Mouse (Mus musculus) CD4-positive, CD25-positive, alpha-beta regulatory T cell, adult 4 months (primary cell): Measurements from ENCODE around the gene Uqcc3. TPM values are rescaled to one million over a fixed set of nuclear protein-coding genes. Genes with fewer than 3 reads are reported as not detected.
"Not testable (repeated sequence)": the region's sequence is repeated elsewhere in the genome, so short reads cannot be mapped to it uniquely, and the experiment has no call there.

ENCODE experiments used
- ATAC-seq: one replicate; pipeline ENCODE4 v1.8.0; 2017
- polyA plus RNA-seq, 2 experiments: library from polyadenylated mRNA; unstranded; fragments of 100-300 nt; shearing (Covaris generic); gene quantifications; one replicate each; pipeline ENCODE4 v1.2.1; 2017

Gene Uqcc3
- polyA plus RNA-seq, 2 experiments from 2014 or later, result 80.7 to 88.3 TPM

GRCm38 (mm10) chr19:8892829-8893766, 12.4 kb upstream of the Uqcc3 start, which contains the start of gene Ints5:
Ints5 (plus strand) TSS chr19:8893005.
- ATAC-seq, result peak; percentile 38

- ATAC-seq, result peak; percentile 95
Observed at GRCm38 (mm10) chr19:8888511-8889385, 8.0 kb upstream of the Uqcc3 start, which contains the start of the genes 1810009A15Rik and Gm49416. 1810009A15Rik (plus strand) TSS chr19:8888853. Gm49416 (plus strand) TSS chr19:8888926.

- ATAC-seq, result no peak
Observed at GRCm38 (mm10) chr19:8887585-8888463, 7.1 kb upstream of the Uqcc3 start.

- no peak for ATAC-seq
Observed at GRCm38 (mm10) chr19:8886916-8887584, 6.3 kb upstream of the Uqcc3 start.

- ATAC-seq, result no peak
Observed at GRCm38 (mm10) chr19:8883616-8884015, 2.9 kb upstream of the Uqcc3 start, which contains the start of the genes Lbhd1 and Gm49403. Lbhd1 (plus strand) TSS chr19:8883732. Gm49403 (plus strand) TSS chr19:8883930.

- peak; percentile 51 for ATAC-seq
Observed at GRCm38 (mm10) chr19:8881034-8881392, 290 bp upstream of the Uqcc3 start.

- ATAC-seq, result no peak
Observed at GRCm38 (mm10) chr19:8875031-8875430, 5.7 kb downstream of the Uqcc3 start.

GRCm38 (mm10) chr19:8872266-8872840, 8.4 kb downstream of the Uqcc3 start:
- ATAC-seq, result no peak

- ATAC-seq, result peak; percentile 94
Observed at GRCm38 (mm10) chr19:8871267-8872186, 9.2 kb downstream of the Uqcc3 start, which contains the start of gene Ubxn1. Ubxn1 (plus strand) TSS chr19:8871496.

- peak; percentile 14 for ATAC-seq
Observed at GRCm38 (mm10) chr19:8870838-8871237, 9.9 kb downstream of the Uqcc3 start.

GRCm38 (mm10) chr19:8870381-8870780, 10.3 kb downstream of the Uqcc3 start:
- not testable (repeated sequence) for ATAC-seq

- no peak for ATAC-seq
Observed at GRCm38 (mm10) chr19:8864265-8864664, 16.5 kb downstream of the Uqcc3 start.

- no peak for ATAC-seq
Observed at GRCm38 (mm10) chr19:8859018-8859417, 21.7 kb downstream of the Uqcc3 start.

GRCm38 (mm10) chr19:8857689-8858088, 23.0 kb downstream of the Uqcc3 start:
- no peak for ATAC-seq

- no peak for ATAC-seq
Observed at GRCm38 (mm10) chr19:8853117-8853516, 27.6 kb downstream of the Uqcc3 start.

GRCm38 (mm10) chr19:8852236-8852928, 28.3 kb downstream of the Uqcc3 start:
- ATAC-seq, result no peak

- no peak for ATAC-seq
Observed at GRCm38 (mm10) chr19:8851639-8852038, 29.1 kb downstream of the Uqcc3 start.

- ATAC-seq, result no peak
Observed at GRCm38 (mm10) chr19:8850402-8850901, 30.3 kb downstream of the Uqcc3 start, which contains the start of gene Lrrn4cl. Lrrn4cl (plus strand) TSS chr19:8850768.

GRCm38 (mm10) chr19:8848356-8848755, 32.4 kb downstream of the Uqcc3 start:
- no peak for ATAC-seq
